13 mouse cellular contexts compared by ENCODE assay signal in the genomic region with DNA sequence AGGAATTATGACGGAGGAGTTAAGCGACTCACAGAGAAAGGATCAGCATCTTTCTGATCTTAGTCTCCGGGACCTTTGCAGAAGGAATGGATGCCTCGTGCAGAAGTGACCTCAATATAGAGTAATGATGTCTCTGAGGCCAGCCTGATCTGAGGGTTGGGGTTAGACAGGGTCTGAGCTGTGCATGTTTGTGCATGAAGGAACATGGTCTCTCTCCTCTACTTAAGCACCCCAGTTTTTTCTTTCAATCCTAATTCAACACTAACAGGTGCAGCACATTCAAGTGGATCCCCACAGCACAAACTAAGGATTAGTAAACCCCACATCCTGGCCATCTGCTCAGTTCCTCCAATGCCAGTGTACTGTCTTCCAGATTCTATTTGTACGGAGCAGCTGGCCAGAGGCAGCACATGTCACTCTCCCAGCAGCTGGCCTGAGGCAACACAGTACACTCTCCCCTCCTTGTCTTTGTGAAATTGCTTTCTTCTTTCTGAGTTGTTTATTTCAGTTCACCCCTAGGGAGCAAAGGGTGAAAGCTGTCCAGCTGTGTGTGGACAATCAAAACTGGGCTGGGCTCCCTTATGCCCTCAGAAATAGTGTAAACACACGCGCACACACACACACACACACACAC. TPM values are rescaled to one million over a fixed set of nuclear protein-coding genes. Genes with fewer than 3 reads are reported as not detected.
DNase-seq lines count a peak whose midpoint lies in the region.
"Had no signal": no experiment of that assay in that cellular context is flagged by ENCODE, and none has a peak within 500 bp of the region (broad histone marks: within the 10 kb centered on the region; RNA-seq: fewer than 3 reads in every experiment).

No protein-coding gene starts in this region.

- intact Hi-C loops in gastrocnemius, postnatal 14 days (cut with DNase I; ENCODE audit: low total_unique reads): no loop called here

- no peaks in the 10 kb centered on the region for H3K9me3 ChIP-seq in midbrain, embryonic 10.5 days (replicated peaks)
- H3K9me3 ChIP-seq: liver, embryonic 13.5 days; stomach, embryonic 15.5 days had no signal

- no peak overlapping the region for H3K4me3 ChIP-seq in midbrain, embryonic 10.5 days
- H3K4me3 ChIP-seq: liver, embryonic 13.5 days; stomach, embryonic 15.5 days had no signal

- 78% methylated on average over 7 of the region's 7 CpGs for WGBS in midbrain, embryonic 10.5 days

- no peaks in the 10 kb centered on the region for H3K36me3 ChIP-seq in midbrain, embryonic 10.5 days
- H3K36me3 ChIP-seq: liver, embryonic 13.5 days; stomach, embryonic 15.5 days had no signal

- peak overlapping the region; percentile 52; the same call in 1 of the 2 replicates for H3K27ac ChIP-seq in midbrain, embryonic 10.5 days (replicated peaks)
- H3K27ac ChIP-seq: liver, embryonic 13.5 days; stomach, embryonic 15.5 days had no signal

- H3K27me3 ChIP-seq in midbrain, embryonic 10.5 days (ENCODE audit: low read depth, poor library complexity, severe bottlenecking): no peaks in the 10 kb centered on the region
- H3K27me3 ChIP-seq: liver, embryonic 13.5 days; stomach, embryonic 15.5 days had no signal

- DNase-seq in gastrocnemius, adult 18-20 months (ENCODE audit: low spot score): peak; percentile 1
- DNase-seq in gastrocnemius, postnatal 10 days: no peak
- DNase-seq in NIH3T3 (ENCODE audit: low read depth): peak; percentile 52
- peak; percentile 33 for DNase-seq in gastrocnemius, postnatal 14 days
- DNase-seq in midbrain, embryonic 10.5 days (ENCODE audit: low spot score): peak; percentile 41
- no peak for DNase-seq in right cerebral cortex, postnatal 14 days
- no peak for DNase-seq in natural killer cell, adult 2 months (ENCODE audit: low spot score in 2 of 2)
- no peak for DNase-seq in kidney, postnatal 4 days
- DNase-seq: adrenal gland, postnatal 14 days; B cell, adult 2 months; cerebellum, adult 2 months; liver, embryonic 13.5 days had no signal

- H3K4me1 ChIP-seq in midbrain, embryonic 10.5 days: peaks cover 18% of the 10 kb centered on the region
- H3K4me1 ChIP-seq: liver, embryonic 13.5 days had no signal

RNA-seq across cellular contexts. Expression of a gene that starts 47.7 kb away (rescaled TPM):
- 10 to 100 TPM; 14.6 to 18.3 TPM for total RNA-seq in gastrocnemius, adult 18-20 months (2021)
- 10 to 100 TPM; 20.7 to 30.7 TPM for total RNA-seq in gastrocnemius, postnatal 10 days (2021)
- total RNA-seq in gastrocnemius, postnatal 14 days (2021): 10 to 100 TPM; 16.3 to 17.9 TPM
- polyA plus RNA-seq in midbrain, embryonic 10.5 days (2016; fragmentation: Nextera tagmentation; extraction: Ambion mirVana): 18.8 and 19.9 TPM in 2 replicates

Comparison
In these comparisons a context has a peak if more than half of its experiments do, and no peak if none do; other contexts are left out.
1. DNase-seq: peak in gastrocnemius, adult 18-20 months (single experiment), NIH3T3 (single experiment), gastrocnemius, postnatal 14 days (single experiment) and midbrain, embryonic 10.5 days (single experiment); none in gastrocnemius, postnatal 10 days (single experiment), right cerebral cortex, postnatal 14 days (single experiment), natural killer cell, adult 2 months (0 of 2) and kidney, postnatal 4 days (0 of 2).